Mouse (Mus musculus) midbrain, postnatal 0 days (tissue): ENCODE measurements at regions not wholly inside any gene's neighbourhood (a gene's known extent, or its start where the extent isn't known, plus 50 kb on each side); places are given as distances from the start of the nearest gene placed in this dataset.

Source experiments
- ATAC-seq: fragments of 200-750 bp; cut with Nextera tagmentation; 2 replicates; pipeline ENCODE4 v1.8.0; 2017; ENCODE audit warnings: moderate number of reproducible peaks, mild to moderate bottlenecking, moderate TSS enrichment, moderate library complexity; ENCODE audit not compliant: low FRiP score
- DNase-seq: peaks from one replicate; pipeline ENCODE4 v3.0.0-alpha.2; 2015; ENCODE audit warnings: low spot score
- H3K27ac ChIP-seq: fragments of 300-500 bp; sonication (generic); 2 replicates; pipeline ENCODE4 v1.5.1; 2014; ENCODE audit warnings: low read depth, mild to moderate bottlenecking, low read length, mixed read lengths
- H3K27me3 ChIP-seq: fragments of 300-500 bp; sonication (generic); 2 replicates; pipeline ENCODE4 v1.6.1; 2014; ENCODE audit warnings: low read length, control low read depth, mixed read lengths; ENCODE audit not compliant: insufficient read depth
- H3K36me3 ChIP-seq: fragments of 300-500 bp; sonication (generic); 2 replicates; pipeline ENCODE4 v1.6.1; 2014; ENCODE audit warnings: low read length, control low read depth, mixed read lengths; ENCODE audit not compliant: insufficient read depth
- H3K4me1 ChIP-seq: fragments of 300-500 bp; sonication (generic); 2 replicates; pipeline ENCODE4 v1.6.1; 2014; ENCODE audit warnings: mild to moderate bottlenecking, control low read depth, antibody characterized with exemption, low read length, mixed read lengths; ENCODE audit not compliant: insufficient read depth
- H3K4me2 ChIP-seq: fragments of 300-500 bp; sonication (generic); 2 replicates; pipeline ENCODE4 v1.6.1; 2014; ENCODE audit warnings: low read depth, mild to moderate bottlenecking, low read length, mixed read lengths; ENCODE audit not compliant: poor library complexity, severe bottlenecking
- H3K4me3 ChIP-seq: fragments of 300-500 bp; sonication (generic); 2 replicates; pipeline ENCODE4 v1.5.1; 2014; ENCODE audit warnings: low read depth, mild to moderate bottlenecking, low read length, moderate library complexity
- H3K9ac ChIP-seq: fragments of 300-500 bp; sonication (generic); replicated peaks from 2 replicates; pipeline ENCODE4 v1.6.1; 2014; ENCODE audit warnings: mild to moderate bottlenecking, low read length, moderate library complexity, mixed read lengths; ENCODE audit not compliant: poor library complexity, severe bottlenecking
- H3K9me3 ChIP-seq: fragments of 300-500 bp; sonication (generic); 2 replicates; pipeline ENCODE4 v1.6.1; 2016; ENCODE audit warnings: low read length, control low read depth
- CTCF ChIP-seq: IDR thresholded peaks from 2 replicates; pipeline ENCODE4 v1.5.1; 2016; ENCODE audit warnings: antibody characterized with exemption, mild to moderate bottlenecking
- WGBS: fragments of 180-500 bp; shearing (Covaris S2); extraction: QIAGEN DNeasy Blood & Tissue Kit; methylation state at CpG from one replicate; pipeline ENCODE4 v1.1.7; 2014; 5-methylcytosine and 5-hydroxymethylcytosine counted together

GRCm38 (mm10) chr7:83179403-83179802 lies 312.3 kb downstream of the Mex3b start:
- Histone ChIP-seq H3K4me2 (no peak overlapping the region), H3K4me1 (no peaks in the 10 kb centered on the region), H3K9me3 (no peaks in the 10 kb centered on the region), H3K4me3 (no peak overlapping the region), H3K27me3 (no peaks in the 10 kb centered on the region), H3K27ac (no peak overlapping the region), H3K36me3 (no peaks in the 10 kb centered on the region), H3K9ac (no peak overlapping the region)
- 95% methylated on average over 1 of the region's 1 CpGs for WGBS
- no peak for TF ChIP-seq CTCF
- ATAC-seq (no peak), DNase-seq (no peak)

GRCm38 (mm10) chr7:83186341-83186740 lies 319.2 kb downstream of the Mex3b start:
- TF ChIP-seq CTCF, result no peak
- no peaks in the 10 kb centered on the region for H3K27me3 ChIP-seq
- no peaks in the 10 kb centered on the region for H3K9me3 ChIP-seq
- no peaks in the 10 kb centered on the region for H3K4me1 ChIP-seq
- no peak overlapping the region for H3K9ac ChIP-seq
- ATAC-seq, result no peak
- WGBS, result 95% methylated on average over 9 of the region's 9 CpGs
- H3K4me2 ChIP-seq, result no peak overlapping the region
- no peak overlapping the region for H3K27ac ChIP-seq
- H3K36me3 ChIP-seq, result no peaks in the 10 kb centered on the region
- no peak for DNase-seq
- no peak overlapping the region for H3K4me3 ChIP-seq

DNA sequence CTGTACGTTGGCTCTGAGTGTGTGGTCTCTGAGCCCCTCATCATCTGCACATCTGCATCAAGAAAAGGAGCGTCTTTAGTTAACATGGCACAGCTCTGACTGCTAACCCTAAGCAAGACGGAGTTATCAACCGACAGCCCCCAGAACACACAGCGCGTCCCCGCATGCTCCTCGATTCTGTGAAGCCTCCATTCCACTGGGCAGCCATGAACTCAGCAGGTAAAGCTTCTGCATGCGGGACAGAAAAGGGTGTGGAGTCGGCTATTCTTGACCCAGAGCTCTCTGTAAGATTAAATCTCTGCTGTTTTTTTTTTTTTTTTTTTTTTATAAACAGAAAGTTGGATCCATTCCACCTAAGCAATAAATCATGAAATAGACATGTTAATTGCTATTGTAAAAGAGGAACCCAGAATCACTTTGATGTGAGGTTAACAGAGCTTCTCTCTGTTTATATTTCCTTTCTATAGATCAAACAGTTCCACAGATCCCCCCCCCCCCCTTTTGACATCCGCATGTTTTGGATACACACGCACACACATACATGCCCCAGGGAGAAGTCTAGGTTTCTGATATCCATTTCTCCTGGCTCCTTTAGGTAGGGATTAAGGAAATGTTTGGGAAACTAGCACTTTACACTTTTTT lies 328.9 kb downstream of the Mex3b start:
- DNase-seq, result no peak
- Histone ChIP-seq H3K9me3 (no peaks in the 10 kb centered on the region), H3K27ac (no peak overlapping the region), H3K9ac (no peak overlapping the region), H3K4me1 (no peaks in the 10 kb centered on the region), H3K4me3 (no peak overlapping the region), H3K36me3 (no peaks in the 10 kb centered on the region), H3K27me3 (no peaks in the 10 kb centered on the region), H3K4me2 (no peak overlapping the region)
- TF ChIP-seq CTCF, result no peak
- WGBS, result 82% methylated on average over 12 of the region's 12 CpGs
- ATAC-seq, result no peak

DNA sequence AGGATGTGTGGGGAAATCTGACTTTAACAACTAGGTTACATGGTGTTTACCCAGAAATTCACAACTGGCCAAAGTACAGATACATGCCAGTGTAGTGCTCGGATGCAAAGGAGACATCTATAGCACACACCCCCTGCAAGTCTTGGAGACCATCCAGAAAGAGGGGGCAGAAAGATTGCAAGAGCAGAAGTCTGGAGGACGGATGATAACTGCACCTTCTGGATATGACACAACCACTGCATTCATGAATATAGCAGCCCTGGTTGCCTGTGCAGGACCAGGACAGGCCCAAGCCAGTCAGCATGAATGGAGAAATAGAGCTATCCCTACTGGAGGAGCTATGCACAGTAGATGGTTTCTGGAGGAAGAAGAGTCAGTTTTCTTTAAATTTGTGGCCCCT lies 330.4 kb downstream of the Mex3b start:
- Histone ChIP-seq H3K9ac (no peak overlapping the region), H3K9me3 (no peaks in the 10 kb centered on the region), H3K27ac (no peak overlapping the region), H3K4me1 (peaks cover 6% of the 10 kb centered on the region), H3K4me2 (no peak overlapping the region), H3K36me3 (no peaks in the 10 kb centered on the region), H3K4me3 (no peak overlapping the region), H3K27me3 (no peaks in the 10 kb centered on the region)
- ATAC-seq (no peak), DNase-seq (no peak)
- no peak for TF ChIP-seq CTCF
- 81% methylated on average over 2 of the region's 2 CpGs for WGBS

- ATAC-seq (peak; percentile 66; the same call in 1 of the 2 replicates), DNase-seq (peak; percentile 22)
- Histone ChIP-seq H3K36me3 (no peaks in the 10 kb centered on the region), H3K9ac (no peak overlapping the region), H3K4me1 (peaks cover 24% of the 10 kb centered on the region), H3K27ac (peak overlapping the region; percentile 86), H3K27me3 (no peaks in the 10 kb centered on the region), H3K4me3 (no peak overlapping the region), H3K9me3 (no peaks in the 10 kb centered on the region), H3K4me2 (peak overlapping the region; percentile 50)
- WGBS, result 13% methylated on average over 7 of the region's 7 CpGs
- TF ChIP-seq CTCF, result no peak
Measured at GRCm38 (mm10) chr7:83201126-83201686, 334.1 kb downstream of the Mex3b start.

DNA sequence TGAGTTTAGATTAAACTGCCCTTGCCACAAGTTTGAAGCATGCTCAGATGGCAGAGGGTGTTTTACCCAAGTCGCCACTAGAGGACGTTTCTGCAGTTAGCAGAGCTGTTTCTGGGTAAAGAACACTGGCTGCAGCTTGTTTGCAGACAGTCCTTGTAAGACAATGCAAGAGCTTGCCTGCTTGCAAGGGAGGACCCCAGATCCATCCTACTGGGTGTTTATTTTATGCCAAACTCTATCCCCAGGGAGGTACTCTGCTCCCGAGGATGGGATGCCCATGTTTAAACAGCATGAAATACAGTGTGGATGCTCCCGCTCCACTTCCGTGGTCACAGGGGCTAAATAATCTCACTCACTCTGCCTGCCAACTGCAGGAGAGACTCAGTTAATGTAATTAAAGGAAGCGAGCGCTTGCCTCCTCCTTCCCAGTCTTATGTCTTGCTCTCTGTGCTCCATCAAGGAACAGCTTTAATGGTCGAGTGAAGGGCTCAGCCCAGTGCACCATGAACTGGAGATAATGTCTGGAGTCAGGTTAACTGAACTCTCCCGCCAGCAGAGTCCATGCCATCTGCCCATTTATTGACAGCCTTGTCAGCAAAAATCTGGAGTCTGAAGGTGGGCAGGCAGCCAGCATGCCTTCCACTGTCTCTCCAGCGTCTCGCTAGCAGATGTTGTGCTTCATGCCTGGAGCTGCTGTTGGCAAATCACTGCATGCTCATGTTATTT lies 334.8 kb downstream of the Mex3b start:
- H3K27me3 ChIP-seq, result no peaks in the 10 kb centered on the region
- peak overlapping the region; percentile 34; the same call in 1 of the 2 replicates for H3K9ac ChIP-seq
- peak overlapping the region; percentile 19 for H3K4me3 ChIP-seq
- H3K4me2 ChIP-seq, result peak overlapping the region; percentile 50
- ATAC-seq, result peak; percentile 85
- no peaks in the 10 kb centered on the region for H3K36me3 ChIP-seq
- peak; percentile 94 for DNase-seq
- WGBS, result 4% methylated on average over 11 of the region's 11 CpGs
- no peaks in the 10 kb centered on the region for H3K9me3 ChIP-seq
- peak; percentile 91 for TF ChIP-seq CTCF
- H3K4me1 ChIP-seq, result peaks cover 24% of the 10 kb centered on the region
- H3K27ac ChIP-seq, result peak overlapping the region; percentile 86
